In genomic region chr17:84986368-84986767, GRCm38 (mm10) we compare ENCODE assay signal across 17 mouse cellular contexts. TPM values are rescaled to one million over a fixed set of nuclear protein-coding genes. Genes with fewer than 3 reads are reported as not detected.
"Had no signal": no experiment of that assay in that cellular context is flagged by ENCODE, and none has a peak within 500 bp of the region (broad histone marks: within the 10 kb centered on the region; RNA-seq: fewer than 3 reads in every experiment).

No protein-coding gene starts in this region.

- DNase-seq: kidney, adult 9 months; kidney, postnatal 25 days; layer of hippocampus, adult 9-11 months; liver; liver, embryonic 13.5 days; liver, postnatal 0 days; lung, postnatal 14 days; right cerebral cortex, postnatal 14 days; thymus, postnatal 4 days had no signal

- H3K9me3 ChIP-seq: limb, embryonic 12.5 days; liver, embryonic 13.5 days; lung, embryonic 15.5 days; megakaryocyte, embryonic 14.5 days; midbrain, embryonic 12.5 days; neural tube, embryonic 13.5 days had no signal

- H3K4me2 ChIP-seq: limb, embryonic 12.5 days; liver, embryonic 13.5 days; lung, embryonic 15.5 days; midbrain, embryonic 12.5 days; neural tube, embryonic 13.5 days had no signal

- H3K4me3 ChIP-seq: limb, embryonic 12.5 days; liver, embryonic 13.5 days; lung, embryonic 15.5 days; midbrain, embryonic 12.5 days; neural tube, embryonic 13.5 days had no signal

- H3K9ac ChIP-seq: limb, embryonic 12.5 days; liver, embryonic 13.5 days; liver, postnatal 0 days; lung, embryonic 15.5 days; midbrain, embryonic 12.5 days; neural tube, embryonic 13.5 days had no signal

- ATAC-seq: liver, postnatal 0 days; midbrain, embryonic 16.5 days had no signal

- H3K36me3 ChIP-seq: limb, embryonic 12.5 days; lung, embryonic 15.5 days; midbrain, embryonic 12.5 days; neural tube, embryonic 13.5 days had no signal

- H3K27ac ChIP-seq: limb, embryonic 12.5 days; liver, embryonic 13.5 days; lung, embryonic 15.5 days; macrophage; midbrain, embryonic 12.5 days; neural tube, embryonic 13.5 days; stomach, postnatal 0 days had no signal

- H3K27me3 ChIP-seq: limb, embryonic 12.5 days; liver, embryonic 13.5 days; lung, embryonic 15.5 days; megakaryocyte, embryonic 14.5 days; midbrain, embryonic 12.5 days; neural tube, embryonic 13.5 days had no signal

RNA-seq across cellular contexts. Expression of gene Slc3a1, which starts 41.8 kb away (rescaled TPM):
- polyA plus RNA-seq: macrophage had no signal
